Mouse (Mus musculus) CD4-positive, CD25-positive, alpha-beta regulatory T cell, adult 4 months (primary cell): Measurements from ENCODE around the gene Atg16l2. TPM values are rescaled to one million over a fixed set of nuclear protein-coding genes. Genes with fewer than 3 reads are reported as not detected.

Source experiments
- ATAC-seq: one replicate; pipeline ENCODE4 v1.8.0; 2017
- polyA plus RNA-seq, 2 experiments: library from polyadenylated mRNA; unstranded; fragments of 100-300 nt; shearing (Covaris generic); gene quantifications; one replicate each; pipeline ENCODE4 v1.2.1; 2017

Gene Atg16l2
- polyA plus RNA-seq, 2 experiments from 2014 or later, result 46.7 to 58.1 TPM

- peak; percentile 84 for ATAC-seq
These were observed 88.4 kb downstream of the Atg16l2 start for GRCm38 (mm10) chr7:101213515-101214263.

Other genes with a start within 250 kb of the Atg16l2 start
- 10 to 100 TPM; 38.9 to 44.1 TPM for gene Fchsd2, start 209.4 kb downstream of the Atg16l2 start, polyA plus RNA-seq
- 1 to 10 TPM in 1 of 2 experiments, under 1 TPM in 1; 0.76 to 4.8 TPM for gene Stard10, start 14.8 kb upstream of the Atg16l2 start, polyA plus RNA-seq
- gene Arap1, start 45.8 kb upstream of the Atg16l2 start, polyA plus RNA-seq, result 10 to 100 TPM; 35.9 to 67.2 TPM
- gene Gm45837, start 108.6 kb upstream of the Atg16l2 start, polyA plus RNA-seq, result 10 to 100 TPM in 1 of 2 experiments, not detected in 1; 33.3 TPM
- 10 to 100 TPM; 23.0 to 83.7 TPM for gene Pde2a, start 119.4 kb upstream of the Atg16l2 start, polyA plus RNA-seq